Comparison of ENCODE assay signal across 17 mouse cellular contexts in the genomic region with DNA sequence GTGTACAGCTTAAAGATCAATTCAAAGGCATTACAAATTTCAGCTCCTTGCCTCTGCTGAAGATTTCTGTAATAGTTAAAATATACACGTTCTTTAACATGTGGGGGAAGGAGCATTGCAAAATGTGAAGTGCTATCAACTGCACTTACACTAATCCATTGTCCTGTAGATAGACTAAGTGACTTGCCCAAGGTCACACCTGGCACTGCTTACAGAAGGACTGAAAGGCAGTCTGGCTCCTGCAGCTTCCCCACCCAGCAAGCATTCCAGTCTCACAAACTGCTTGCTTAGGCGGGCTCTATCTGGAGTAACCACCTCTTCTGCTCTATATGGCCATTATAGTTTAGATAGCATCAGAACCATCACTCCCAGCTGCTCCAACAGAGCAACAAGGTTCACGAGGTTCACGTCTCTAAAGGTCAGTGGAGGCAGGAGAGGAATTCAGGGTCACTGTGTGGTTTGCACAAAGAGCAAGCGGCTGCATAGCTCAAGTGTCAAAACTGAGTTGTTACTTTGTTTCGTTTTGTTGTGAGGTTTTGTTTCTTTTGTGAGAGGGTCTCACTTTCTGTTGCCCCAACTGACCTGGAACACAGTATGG. TPM values are rescaled to one million over a fixed set of nuclear protein-coding genes. Genes with fewer than 3 reads are reported as not detected.
DNase-seq lines count a peak whose midpoint lies in the region; ATAC-seq and TF ChIP-seq lines count a peak whose summit lies in the region.
"Had no signal": no experiment of that assay in that cellular context is flagged by ENCODE, and none has a peak within 500 bp of the region (broad histone marks: within the 10 kb centered on the region; RNA-seq: fewer than 3 reads in every experiment).

No protein-coding gene starts in this region.

- H3K27me3 ChIP-seq in kidney, embryonic 16.5 days (ENCODE audit: insufficient read depth, low read length): no peaks in the 10 kb centered on the region
- no peaks in the 10 kb centered on the region for H3K27me3 ChIP-seq in E14TG2a.4 (ENCODE audit: insufficient read depth, low read length)
- H3K27me3 ChIP-seq: embryonic facial prominence, embryonic 13.5 days; hindbrain, embryonic 13.5 days; limb, embryonic 13.5 days had no signal

- no peaks in the 10 kb centered on the region for H3K36me3 ChIP-seq in kidney, embryonic 16.5 days (ENCODE audit: insufficient read depth, low read length)
- H3K36me3 ChIP-seq in E14TG2a.4 (ENCODE audit: insufficient read depth, low read length): peaks cover 29% of the 10 kb centered on the region
- H3K36me3 ChIP-seq: embryonic facial prominence, embryonic 13.5 days; forebrain, embryonic 10.5 days; hindbrain, embryonic 13.5 days; limb, embryonic 13.5 days had no signal

- H3K27ac ChIP-seq in kidney, embryonic 16.5 days (ENCODE audit: low read length): no peak overlapping the region
- H3K27ac ChIP-seq: embryonic facial prominence, embryonic 13.5 days; forebrain, embryonic 10.5 days; hindbrain, embryonic 13.5 days; limb, embryonic 13.5 days had no signal

- no peak overlapping the region for H3K4me2 ChIP-seq in kidney, embryonic 16.5 days (replicated peaks; ENCODE audit: low read depth, low read length)
- H3K4me2 ChIP-seq: embryonic facial prominence, embryonic 13.5 days; hindbrain, embryonic 13.5 days; limb, embryonic 13.5 days had no signal

- no peak overlapping the region for H3K9ac ChIP-seq in kidney, embryonic 16.5 days (replicated peaks; ENCODE audit: low read length)
- H3K9ac ChIP-seq: embryonic facial prominence, embryonic 13.5 days; hindbrain, embryonic 13.5 days; limb, embryonic 13.5 days had no signal

- peak; percentile 33 for DNase-seq in kidney, adult 18-20 months
- DNase-seq in R1 (ENCODE audit: low read depth, low spot score): peak; percentile 97
- peak; percentile 46 for DNase-seq in kidney, adult 9 months
- DNase-seq in adipocyte (ENCODE audit: low spot score): no peak
- DNase-seq in thymus, postnatal 36 days: no peak
- no peak for DNase-seq in lung, postnatal 4 days
- DNase-seq: cerebellum, adult 9-10 months; heart, adult 11 months; lung, adult 2 months; thymus, postnatal 14 days had no signal

- no peak for ATAC-seq in kidney, embryonic 16.5 days (ENCODE audit: low FRiP score, low TSS enrichment)
- ATAC-seq: CD4-positive, CD25-positive, alpha-beta regulatory T cell, adult 4 months had no signal

- no peaks in the 10 kb centered on the region for H3K4me1 ChIP-seq in kidney, embryonic 16.5 days (ENCODE audit: insufficient read depth, low read length)
- H3K4me1 ChIP-seq in E14TG2a.4 (replicated peaks; ENCODE audit: low read depth, low read length): peaks cover 47% of the 10 kb centered on the region
- H3K4me1 ChIP-seq: embryonic facial prominence, embryonic 13.5 days; hindbrain, embryonic 13.5 days had no signal

- no peaks in the 10 kb centered on the region for H3K9me3 ChIP-seq in kidney, embryonic 16.5 days (ENCODE audit: low read length)
- H3K9me3 ChIP-seq in E14TG2a.4 (ENCODE audit: low read length): peaks cover 1% of the 10 kb centered on the region; the same call in 1 of the 2 replicates
- H3K9me3 ChIP-seq: embryonic facial prominence, embryonic 13.5 days; forebrain, embryonic 10.5 days; hindbrain, embryonic 13.5 days; limb, embryonic 13.5 days had no signal

- WGBS in kidney, embryonic 16.5 days: 37% methylated on average over 6 of the region's 6 CpGs

- no peak for TF ChIP-seq CTCF in E14TG2a.4 (conservative IDR thresholded peaks at IDR 0.05; ENCODE audit: low read length)

- H3K4me3 ChIP-seq in kidney, embryonic 16.5 days (ENCODE audit: low read length): no peak overlapping the region
- H3K4me3 ChIP-seq in E14TG2a.4 (replicated peaks; ENCODE audit: low read length): peak overlapping the region; percentile 73
- H3K4me3 ChIP-seq: embryonic facial prominence, embryonic 13.5 days; forebrain, embryonic 10.5 days; hindbrain, embryonic 13.5 days; limb, embryonic 13.5 days had no signal

RNA-seq across cellular contexts. Expression of a gene that starts 0.9 kb away (rescaled TPM):
- 167 and 243 TPM in 2 replicates for polyA plus RNA-seq in kidney, embryonic 16.5 days (2015; fragmentation: Nextera tagmentation; extraction: Ambion mirVana)

RNA-seq across cellular contexts. Expression of a gene that starts 25.2 kb away (rescaled TPM):
- 15.2 and 17.4 TPM in 2 replicates for polyA plus RNA-seq in kidney, embryonic 16.5 days (2015; fragmentation: Nextera tagmentation; extraction: Ambion mirVana)

Comparison
In these comparisons a context has a peak if more than half of its experiments do, and no peak if none do; other contexts are left out.
1. DNase-seq: peak in kidney, adult 18-20 months (single experiment), R1 (single experiment) and kidney, adult 9 months (single experiment); none in adipocyte (single experiment), thymus, postnatal 36 days (0 of 2) and lung, postnatal 4 days (0 of 2).